Mouse (Mus musculus): ENCODE data around the gene Tns3. TPM values are rescaled to one million over a fixed set of nuclear protein-coding genes. Genes with fewer than 3 reads are reported as not detected.
A peak's percentile ranks its signal among the peaks of the same experiment; 100 is the strongest.

Gene Tns3
- polyA plus RNA-seq, 1 experiment from 2014 or later: 3.6 TPM

DNA sequence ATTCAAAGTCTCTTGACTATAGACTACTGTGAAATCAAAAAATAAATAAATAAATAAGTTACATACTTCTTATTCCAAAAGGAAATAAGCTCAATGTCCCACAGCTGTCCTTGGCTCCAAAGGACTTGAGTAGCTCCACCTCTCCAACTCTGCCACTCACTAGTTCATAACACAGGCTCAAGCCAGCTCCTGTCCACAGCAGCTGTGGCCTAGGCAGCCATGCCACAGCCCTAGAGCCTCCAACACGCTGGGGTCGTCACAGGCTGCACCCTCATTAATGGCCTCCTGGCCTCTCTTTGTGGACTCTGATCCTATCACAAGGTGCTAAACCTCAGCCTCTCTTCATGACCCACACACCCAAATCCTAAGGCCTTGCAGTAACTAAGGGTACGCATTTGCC, 18.7 kb downstream of the Tns3 start:
- no peak overlapping the region for H3K27ac ChIP-seq (ENCODE audit: low read depth)
- H3K4me3 ChIP-seq (ENCODE audit: low read depth, low read length): no peak overlapping the region
- 76% methylated on average over 3 of the region's 3 CpGs for WGBS (ENCODE audit: insufficient replicate concordance)
- no peaks in the 10 kb centered on the region for H3K9me3 ChIP-seq (ENCODE audit: low read length)
- TF ChIP-seq CTCF (IDR thresholded peaks at IDR 0.05; ENCODE audit: low read depth) (no peak), EP300 (IDR thresholded peaks at IDR 0.05; ENCODE audit: low read depth) (no peak)
- no peak for ATAC-seq
- peaks cover 4% of the 10 kb centered on the region for H3K4me1 ChIP-seq (ENCODE audit: insufficient read depth)
- no peaks in the 10 kb centered on the region for H3K27me3 ChIP-seq (ENCODE audit: insufficient read depth, low read length)
- no peak overlapping the region for H3K4me2 ChIP-seq (ENCODE audit: low read depth, low read length)
- DNase-seq: no peak
- no peak overlapping the region for H3K9ac ChIP-seq (replicated peaks)
- H3K36me3 ChIP-seq (replicated peaks; ENCODE audit: insufficient read depth, low read length): no peaks in the 10 kb centered on the region

DNA sequence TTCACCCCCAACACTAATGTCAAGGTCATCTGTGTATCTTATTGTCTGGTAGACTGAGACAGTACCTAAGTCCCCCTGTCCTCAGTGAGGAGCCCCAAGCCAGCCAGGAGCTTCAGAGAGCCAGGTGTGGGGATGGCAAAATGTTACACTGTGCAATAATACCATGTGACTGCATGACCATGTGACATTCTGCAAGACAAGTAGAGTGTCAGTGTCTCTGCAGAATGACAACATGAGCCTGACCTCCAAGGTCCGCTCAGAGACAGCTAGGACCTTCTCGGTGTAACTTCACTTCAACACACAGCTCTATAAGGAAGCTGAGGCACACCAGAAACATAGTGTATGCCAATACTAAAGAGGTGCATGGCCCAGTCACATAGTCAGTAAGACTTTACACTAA, 20.1 kb downstream of the Tns3 start:
- no peak overlapping the region for H3K4me3 ChIP-seq (ENCODE audit: low read depth, low read length)
- 0 out of 2 replicates have a peak, but pooled peaks have one; percentile 21 for ATAC-seq
- H3K4me1 ChIP-seq (ENCODE audit: insufficient read depth): peaks cover 11% of the 10 kb centered on the region
- no peaks in the 10 kb centered on the region for H3K9me3 ChIP-seq (ENCODE audit: low read length)
- no peak overlapping the region for H3K9ac ChIP-seq (replicated peaks)
- no peak for TF ChIP-seq EP300 (IDR thresholded peaks at IDR 0.05; ENCODE audit: low read depth)
- no peak for TF ChIP-seq CTCF (IDR thresholded peaks at IDR 0.05; ENCODE audit: low read depth)
- WGBS (ENCODE audit: insufficient replicate concordance): 75% methylated on average over 2 of the region's 2 CpGs
- no peak for DNase-seq
- H3K4me2 ChIP-seq (ENCODE audit: low read depth, low read length): no peak overlapping the region
- H3K27ac ChIP-seq (ENCODE audit: low read depth): no peak overlapping the region
- H3K36me3 ChIP-seq (replicated peaks; ENCODE audit: insufficient read depth, low read length): no peaks in the 10 kb centered on the region
- H3K27me3 ChIP-seq (ENCODE audit: insufficient read depth, low read length): no peaks in the 10 kb centered on the region

DNA sequence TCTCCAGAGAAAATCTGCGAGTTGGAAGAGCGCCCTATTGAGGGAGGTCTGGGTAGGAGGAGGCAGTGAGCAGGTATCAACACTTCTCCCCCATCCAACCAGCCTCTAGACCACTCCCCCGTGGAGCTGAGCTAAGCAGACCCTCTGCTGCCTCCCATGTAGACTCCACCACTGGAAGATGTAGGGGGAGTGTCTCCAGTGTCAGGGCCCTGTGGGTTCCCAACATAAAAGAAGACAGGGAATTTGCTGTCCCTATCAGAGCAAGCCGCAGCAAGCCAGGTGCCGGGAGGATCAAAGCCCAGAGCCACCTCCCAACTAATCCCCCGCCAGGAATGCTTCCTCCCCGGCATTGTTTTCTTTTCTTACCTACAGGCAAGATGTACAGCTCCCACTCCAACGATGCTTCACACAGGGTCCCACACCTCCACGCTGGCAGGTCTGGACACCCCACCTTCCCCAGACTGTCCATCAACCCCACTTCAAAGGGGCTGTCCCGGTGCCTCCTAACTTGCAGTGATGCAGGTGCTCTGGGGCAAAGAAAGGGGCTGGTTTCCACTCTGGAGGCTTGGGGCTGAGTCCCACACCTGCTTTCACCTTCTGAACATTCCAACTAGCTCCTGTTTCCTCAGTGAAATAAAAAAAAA, 22.6 kb downstream of the Tns3 start:
- H3K36me3 ChIP-seq (replicated peaks; ENCODE audit: insufficient read depth, low read length): no peaks in the 10 kb centered on the region
- no peak overlapping the region for H3K9ac ChIP-seq (replicated peaks)
- H3K27me3 ChIP-seq (ENCODE audit: insufficient read depth, low read length): no peaks in the 10 kb centered on the region
- no peak for ATAC-seq
- no peak for DNase-seq
- no peak overlapping the region for H3K4me2 ChIP-seq (ENCODE audit: low read depth, low read length)
- TF ChIP-seq CTCF (IDR thresholded peaks at IDR 0.05; ENCODE audit: low read depth) (no peak), EP300 (IDR thresholded peaks at IDR 0.05; ENCODE audit: low read depth) (no peak)
- H3K4me1 ChIP-seq (ENCODE audit: insufficient read depth): peaks cover 17% of the 10 kb centered on the region
- H3K27ac ChIP-seq (ENCODE audit: low read depth): no peak overlapping the region
- H3K4me3 ChIP-seq (ENCODE audit: low read depth, low read length): no peak overlapping the region
- no peaks in the 10 kb centered on the region for H3K9me3 ChIP-seq (ENCODE audit: low read length)
- WGBS (ENCODE audit: insufficient replicate concordance): 57% methylated on average over 10 of the region's 10 CpGs

DNA sequence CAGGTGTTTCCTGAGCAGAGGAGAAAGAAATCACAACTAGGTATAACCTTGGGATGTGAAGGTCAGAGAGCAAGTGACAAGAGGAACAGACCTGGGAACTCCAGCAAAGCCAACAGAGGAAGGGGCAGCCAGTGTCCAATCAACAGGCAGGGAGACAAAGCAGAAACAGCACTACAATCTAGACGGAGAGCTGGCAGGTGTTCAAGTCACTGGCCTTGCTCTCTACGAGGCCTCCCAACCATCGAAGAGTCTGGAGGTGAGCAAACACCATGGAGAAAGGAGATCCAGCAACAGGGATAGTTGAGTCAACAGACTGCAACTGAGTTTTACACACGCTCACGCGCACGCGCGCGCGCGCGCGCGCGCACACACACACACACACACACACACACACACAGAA, 24.6 kb downstream of the Tns3 start:
- WGBS (ENCODE audit: insufficient replicate concordance): 83% methylated on average over 16 of the region's 16 CpGs
- H3K9me3 ChIP-seq (ENCODE audit: low read length): no peaks in the 10 kb centered on the region
- H3K27ac ChIP-seq (ENCODE audit: low read depth): no peak overlapping the region
- DNase-seq (no peak), ATAC-seq (peak; percentile 30)
- H3K4me1 ChIP-seq (ENCODE audit: insufficient read depth): peaks cover 30% of the 10 kb centered on the region
- no peaks in the 10 kb centered on the region for H3K36me3 ChIP-seq (replicated peaks; ENCODE audit: insufficient read depth, low read length)
- H3K4me2 ChIP-seq (ENCODE audit: low read depth, low read length): no peak overlapping the region
- no peak overlapping the region for H3K4me3 ChIP-seq (ENCODE audit: low read depth, low read length)
- TF ChIP-seq EP300 (IDR thresholded peaks at IDR 0.05; ENCODE audit: low read depth) (no peak), CTCF (IDR thresholded peaks at IDR 0.05; ENCODE audit: low read depth) (no peak)
- no peaks in the 10 kb centered on the region for H3K27me3 ChIP-seq (ENCODE audit: insufficient read depth, low read length)
- H3K9ac ChIP-seq (replicated peaks): no peak overlapping the region

DNA sequence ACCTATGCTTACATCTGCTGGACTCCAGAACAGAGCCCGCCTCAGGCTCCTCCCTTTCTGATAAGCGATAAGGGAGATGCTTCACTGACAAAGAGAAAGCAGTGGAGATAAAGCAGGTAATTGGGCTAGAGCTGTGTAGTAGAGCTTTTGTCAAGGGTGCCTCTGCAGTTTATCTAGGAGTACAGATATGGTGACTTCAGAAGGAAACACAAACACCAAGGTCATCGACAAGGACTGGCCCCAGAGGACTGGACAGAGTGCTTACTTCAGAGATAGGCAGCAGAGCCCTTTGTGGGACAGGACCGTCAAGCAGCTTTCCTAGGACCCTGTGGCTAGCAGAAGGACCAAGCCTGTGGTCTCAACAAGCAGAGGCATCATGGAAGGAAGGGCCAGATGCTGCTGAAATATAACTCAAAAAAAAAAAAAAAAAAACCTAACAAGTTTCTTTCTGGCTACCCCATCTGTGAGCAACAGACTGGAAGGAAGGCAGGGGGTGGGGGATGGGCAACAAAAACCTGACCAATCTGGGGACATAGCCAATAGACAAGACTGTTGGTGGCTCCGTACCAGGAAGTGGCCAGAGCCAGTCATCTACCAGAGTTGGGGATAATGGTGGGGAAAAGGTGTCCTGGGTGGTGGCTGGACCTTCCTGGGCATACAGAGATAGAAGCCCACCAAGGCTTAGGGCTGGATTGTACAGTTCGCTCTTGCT, 25.2 kb downstream of the Tns3 start:
- H3K36me3 ChIP-seq (replicated peaks; ENCODE audit: insufficient read depth, low read length): no peaks in the 10 kb centered on the region
- H3K4me2 ChIP-seq (ENCODE audit: low read depth, low read length): no peak overlapping the region
- no peak for TF ChIP-seq CTCF (IDR thresholded peaks at IDR 0.05; ENCODE audit: low read depth)
- ATAC-seq (peak; percentile 40), DNase-seq (no peak)
- no peak overlapping the region for H3K9ac ChIP-seq (replicated peaks)
- H3K27ac ChIP-seq (ENCODE audit: low read depth): no peak overlapping the region
- H3K4me1 ChIP-seq (ENCODE audit: insufficient read depth): peaks cover 35% of the 10 kb centered on the region
- no peak overlapping the region for H3K4me3 ChIP-seq (ENCODE audit: low read depth, low read length)
- H3K9me3 ChIP-seq (ENCODE audit: low read length): no peaks in the 10 kb centered on the region
- 69% methylated on average over 6 of the region's 6 CpGs for WGBS (ENCODE audit: insufficient replicate concordance)
- no peaks in the 10 kb centered on the region for H3K27me3 ChIP-seq (ENCODE audit: insufficient read depth, low read length)

DNA sequence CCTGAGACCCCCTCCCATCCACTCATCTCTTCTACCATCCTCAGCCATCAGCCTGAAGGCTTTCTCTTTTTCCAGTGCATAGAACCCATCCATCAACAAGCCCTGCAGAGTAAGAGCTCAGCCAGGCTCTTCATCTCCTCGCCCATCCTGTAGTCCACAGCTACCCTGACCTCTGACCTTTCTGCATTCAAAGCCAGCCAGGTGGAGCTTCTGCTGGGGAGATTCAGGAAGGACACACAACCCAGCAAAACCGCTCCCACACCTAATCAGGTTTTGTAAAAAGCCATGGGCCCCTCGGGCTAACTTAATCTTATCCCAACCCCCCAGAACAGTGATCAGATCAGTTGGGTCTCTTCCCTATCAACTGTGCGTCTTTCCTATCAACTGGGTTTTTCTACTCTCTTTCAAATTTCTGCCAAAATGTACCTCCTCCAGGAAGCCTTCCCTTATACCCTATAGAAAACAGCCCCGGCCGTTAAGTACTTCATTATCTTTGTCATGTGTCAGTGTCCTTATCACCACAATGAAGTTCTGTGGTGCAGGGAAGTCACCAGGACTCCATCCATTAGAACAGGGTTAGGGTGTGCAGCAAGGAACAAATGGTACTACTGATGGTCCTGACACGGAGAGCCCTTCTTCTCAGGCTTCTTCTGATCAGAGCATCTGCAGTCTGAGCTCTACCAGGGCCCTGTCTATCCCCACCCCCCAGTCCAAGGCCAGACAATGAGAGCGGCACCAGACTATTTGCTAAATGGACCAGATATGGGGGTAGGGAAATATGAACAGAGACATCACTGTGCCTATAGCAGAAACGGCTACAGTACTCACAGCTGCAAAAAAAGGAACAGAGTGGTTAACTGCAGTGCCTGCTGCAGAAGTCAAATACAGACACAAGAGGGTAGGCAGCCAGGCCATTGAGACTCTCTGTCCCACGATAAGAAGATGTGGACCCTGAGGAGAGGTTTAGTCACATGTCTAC, 26.6 kb downstream of the Tns3 start:
- Histone ChIP-seq H3K4me2 (ENCODE audit: low read depth, low read length) (no peak overlapping the region), H3K36me3 (replicated peaks; ENCODE audit: insufficient read depth, low read length) (no peaks in the 10 kb centered on the region), H3K4me1 (ENCODE audit: insufficient read depth) (peaks cover 35% of the 10 kb centered on the region), H3K27ac (ENCODE audit: low read depth) (no peak overlapping the region), H3K9me3 (ENCODE audit: low read length) (no peaks in the 10 kb centered on the region), H3K27me3 (ENCODE audit: insufficient read depth, low read length) (no peaks in the 10 kb centered on the region), H3K9ac (replicated peaks) (no peak overlapping the region), H3K4me3 (ENCODE audit: low read depth, low read length) (no peak overlapping the region)
- DNase-seq: no peak
- TF ChIP-seq EP300 (IDR thresholded peaks at IDR 0.05; ENCODE audit: low read depth) (no peak), CTCF (IDR thresholded peaks at IDR 0.05; ENCODE audit: low read depth) (no peak)
- ATAC-seq: no peak
- WGBS (ENCODE audit: insufficient replicate concordance): 41% methylated on average over 10 of the region's 10 CpGs

Data from liver, postnatal 0 days (tissue).